In genomic region chr16:32002509-32003477, GRCm38 (mm10) we compare ENCODE assay signal across 8 mouse cellular contexts. TPM values are rescaled to one million over a fixed set of nuclear protein-coding genes. Genes with fewer than 3 reads are reported as not detected.
DNase-seq lines count a peak whose midpoint lies in the region; ATAC-seq lines count a peak whose summit lies in the region.

Senp5 (minus strand) TSS chr16:32003287.

- H3K9me3 ChIP-seq in hindbrain, embryonic 14.5 days (ENCODE audit: control insufficient read depth, low read length): no peaks in the 10 kb centered on the region

- H3K36me3 ChIP-seq in hindbrain, embryonic 14.5 days (replicated peaks; ENCODE audit: control insufficient read depth, insufficient read depth): peaks cover 5% of the 10 kb centered on the region; the same call in 1 of the 2 replicates

- no peaks in the 10 kb centered on the region for H3K27me3 ChIP-seq in hindbrain, embryonic 14.5 days (ENCODE audit: control insufficient read depth, insufficient read depth, low read length)

- peak; percentile 96 for DNase-seq in R1 (ENCODE audit: low read depth, low spot score)
- DNase-seq in cerebellum, postnatal 25 days: peak; percentile 94 to 96
- peak; percentile 73 to 80 for DNase-seq in frontal cortex, postnatal 25 days (ENCODE audit: low spot score in 2 of 2)
- DNase-seq in hindbrain, embryonic 14.5 days (ENCODE audit: low spot score): peak; percentile 89
- peak; percentile 88 to 91 for DNase-seq in layer of hippocampus, postnatal 36 days
- DNase-seq in lung, postnatal 36 days: peak; percentile 95
- peak; percentile 95 for DNase-seq in retina, postnatal 1 day
- DNase-seq in urinary bladder, adult 18-20 months (ENCODE audit: low spot score in 2 of 2): peak; percentile 86 to 91

- peak within 1 kb of the TSS; percentile 81 for H3K27ac ChIP-seq in hindbrain, embryonic 14.5 days

- H3K4me3 ChIP-seq in hindbrain, embryonic 14.5 days (replicated peaks; ENCODE audit: low read length): peak within 1 kb of the TSS; percentile 67

- ATAC-seq in hindbrain, embryonic 14.5 days (ENCODE audit: low FRiP score): peak; percentile 93

- H3K9ac ChIP-seq in hindbrain, embryonic 14.5 days: peak within 1 kb of the TSS; percentile 74

- WGBS in hindbrain, embryonic 14.5 days: 1% methylated on average over 65 of the region's 66 CpGs

- peaks cover 15% of the 10 kb centered on the region for H3K4me1 ChIP-seq in hindbrain, embryonic 14.5 days (replicated peaks; ENCODE audit: control insufficient read depth, insufficient read depth, low read length)

- H3K4me2 ChIP-seq in hindbrain, embryonic 14.5 days (replicated peaks): peak within 1 kb of the TSS; percentile 85

RNA-seq across cellular contexts. Expression of gene Senp5, which starts in this region (rescaled TPM):
- 8.4 and 10.1 TPM in 2 replicates for polyA plus RNA-seq in hindbrain, embryonic 14.5 days (2014; fragmentation: Nextera tagmentation; extraction: Ambion mirVana)
- total RNA-seq in layer of hippocampus, postnatal 36 days (2021): 10 to 100 TPM; 37.2 to 38.6 TPM

Comparison
In these comparisons a context has a peak if more than half of its experiments do, and no peak if none do; other contexts are left out.
1. Peak in every context shown above with its lines: DNase-seq, ATAC-seq, H3K4me3 ChIP-seq and H3K27ac ChIP-seq.